Mouse (Mus musculus) cerebellum, adult 11 months (tissue): ENCODE measurements around the gene Psap.

Experiments used
- DNase-seq: peaks from one replicate; pipeline ENCODE4 v3.0.0; 2022

Psap gene

GRCm38 (mm10) chr10:60265252-60265651 is 12.2 kb upstream of the Psap start:
- no peak for DNase-seq

GRCm38 (mm10) chr10:60266842-60267401 is 10.5 kb upstream of the Psap start:
- DNase-seq = no peak

- no peak for DNase-seq
Observed at GRCm38 (mm10) chr10:60268738-60269137, 8.7 kb upstream of the Psap start.

- DNase-seq = no peak
Observed at GRCm38 (mm10) chr10:60269141-60270064, 8.0 kb upstream of the Psap start.

GRCm38 (mm10) chr10:60271015-60271414 is 6.4 kb upstream of the Psap start:
- DNase-seq = no peak

GRCm38 (mm10) chr10:60272241-60272640 is 5.2 kb upstream of the Psap start:
- DNase-seq = no peak

- DNase-seq = no peak
Observed at GRCm38 (mm10) chr10:60273382-60273781, 4.0 kb upstream of the Psap start.

GRCm38 (mm10) chr10:60278006-60278399 is 576 bp downstream of the Psap start:
- DNase-seq = no peak

- no peak for DNase-seq
Observed at GRCm38 (mm10) chr10:60278786-60279185, 1.4 kb downstream of the Psap start.

GRCm38 (mm10) chr10:60279290-60279940 is 2.0 kb downstream of the Psap start:
- no peak for DNase-seq

- DNase-seq = peak; percentile 39
Observed at GRCm38 (mm10) chr10:60279941-60280301, 2.5 kb downstream of the Psap start.

GRCm38 (mm10) chr10:60280353-60280752 is 2.9 kb downstream of the Psap start:
- DNase-seq = no peak

GRCm38 (mm10) chr10:60281571-60282050 is 4.2 kb downstream of the Psap start:
- no peak for DNase-seq

- DNase-seq = no peak
Observed at GRCm38 (mm10) chr10:60282116-60283014, 4.9 kb downstream of the Psap start.

GRCm38 (mm10) chr10:60284248-60284647 is 6.8 kb downstream of the Psap start:
- no peak for DNase-seq

- no peak for DNase-seq
Observed at GRCm38 (mm10) chr10:60284676-60285111, 7.3 kb downstream of the Psap start.

GRCm38 (mm10) chr10:60285183-60285582 is 7.8 kb downstream of the Psap start:
- no peak for DNase-seq

GRCm38 (mm10) chr10:60285676-60286372 is 8.4 kb downstream of the Psap start:
- no peak for DNase-seq

GRCm38 (mm10) chr10:60286546-60286945 is 9.1 kb downstream of the Psap start:
- DNase-seq = no peak

- DNase-seq = no peak
Observed at GRCm38 (mm10) chr10:60287161-60287560, 9.7 kb downstream of the Psap start.

GRCm38 (mm10) chr10:60287726-60288125 is 10.3 kb downstream of the Psap start:
- no peak for DNase-seq

GRCm38 (mm10) chr10:60289216-60289615 is 11.8 kb downstream of the Psap start:
- no peak for DNase-seq
